Mouse (Mus musculus) heart, adult 2 months (tissue): ENCODE results near the gene Alppl2.

Experiments used
- CTCF ChIP-seq: fragments of 200-600 bp; IDR thresholded peaks from 2 replicates; pipeline ENCODE4 v1.8.1; 2022; ENCODE audit warnings: antibody characterized with exemption, mild to moderate bottlenecking, moderate library complexity
- POLR2A ChIP-seq: fragments of 200-500 bp; IDR thresholded peaks from 2 replicates; pipeline ENCODE4 v1.6.1; 2011; ENCODE audit warnings: mild to moderate bottlenecking, low read depth, low read length, control low read depth; ENCODE audit not compliant: insufficient read depth

DNA sequence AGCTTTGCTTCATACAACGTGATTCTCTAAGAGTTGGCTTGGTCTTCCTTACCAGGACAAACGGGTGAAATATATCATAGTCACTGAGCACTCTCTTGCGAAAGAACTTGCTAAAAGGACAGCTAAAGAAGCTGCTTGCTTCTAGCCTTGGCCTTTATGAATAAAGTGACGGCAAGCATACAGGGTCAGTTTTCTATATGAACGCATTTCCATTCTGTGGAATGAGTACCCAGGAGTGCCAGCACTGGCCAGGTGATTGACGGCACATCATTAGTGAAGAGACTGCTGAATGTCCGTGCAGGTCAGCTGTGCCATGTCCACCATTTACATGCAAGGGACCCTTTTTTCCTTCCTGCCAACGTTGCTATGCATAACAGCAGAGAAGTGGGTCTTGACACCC is 16.8 kb upstream of the Alppl2 start:
- TF ChIP-seq CTCF, result no peak
- TF ChIP-seq POLR2A, result no peak
